Mouse (Mus musculus) cerebellum, adult 9-10 months (tissue): ENCODE results near the gene Crocc2.
A peak's percentile ranks its signal among the peaks of the same experiment; 100 is the strongest.
"Not testable (repeated sequence)": the region's sequence is repeated elsewhere in the genome, so short reads cannot be mapped to it uniquely, and the experiment has no call there.

Experiments
- DNase-seq: peaks from one replicate; pipeline ENCODE4 v3.0.0; 2022

Gene Crocc2

DNA sequence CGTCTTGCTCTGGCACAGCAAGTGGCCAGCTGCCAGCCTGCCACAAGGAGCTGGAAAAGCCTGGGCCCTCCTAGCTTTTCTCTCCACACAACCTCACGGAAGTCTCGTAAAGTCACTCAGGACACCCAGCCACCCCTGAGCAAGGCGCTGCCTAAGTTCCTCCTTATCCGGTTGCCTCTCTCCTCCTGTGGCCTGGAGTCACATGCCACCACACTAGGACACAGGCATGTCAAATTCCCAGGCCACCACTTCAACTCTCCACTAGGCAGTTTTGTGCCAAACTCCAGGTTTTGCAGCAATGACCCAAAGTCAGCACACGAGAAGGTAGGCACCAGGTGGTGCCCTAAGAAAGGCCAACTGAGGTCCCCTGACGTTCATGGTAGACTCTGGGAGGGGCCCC is 5.9 kb upstream of the Crocc2 start:
- no peak for DNase-seq

DNA sequence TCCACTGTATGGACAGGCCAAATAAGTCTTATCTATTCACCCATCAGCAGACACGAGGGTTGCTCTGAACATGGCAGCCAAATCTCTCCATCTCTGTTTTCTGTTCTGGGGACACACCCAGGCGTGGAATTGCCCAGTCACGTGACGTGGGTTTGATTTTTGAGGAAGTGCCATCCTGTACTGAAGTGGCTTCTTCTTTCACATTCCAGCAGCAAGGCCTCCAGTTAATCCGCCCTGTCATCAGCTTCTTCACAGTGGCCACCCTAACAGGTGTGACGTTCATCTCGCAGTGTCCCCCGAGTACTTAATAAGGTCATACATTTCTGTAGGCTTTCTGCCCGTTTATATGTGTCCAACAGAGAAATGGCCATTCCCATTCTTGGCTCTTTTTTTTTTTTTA is 3.1 kb upstream of the Crocc2 start:
- no peak for DNase-seq

GRCm38 (mm10) chr1:93166346-93167079 is 2.0 kb upstream of the Crocc2 start:
- no peak for DNase-seq

DNA sequence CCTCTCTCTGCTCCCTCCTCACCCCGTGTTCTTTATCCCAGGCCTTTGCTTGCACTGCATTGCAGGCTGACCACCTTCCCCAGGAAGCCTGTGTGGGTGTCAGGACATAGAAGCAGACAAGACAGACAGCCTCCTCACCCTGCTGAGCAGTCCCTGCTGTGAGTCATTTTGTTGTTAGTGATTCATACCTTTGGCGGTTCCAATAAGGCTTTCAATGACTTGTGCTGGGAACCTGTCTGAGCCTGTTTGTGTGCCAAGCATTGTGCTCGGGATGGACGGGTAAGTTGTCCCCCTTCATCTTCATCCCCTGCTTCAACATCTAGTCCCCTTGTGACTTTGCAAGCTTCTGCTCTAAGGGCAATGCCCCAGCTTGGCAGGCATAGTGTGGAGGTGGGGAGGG is 5.1 kb downstream of the Crocc2 start:
- no peak for DNase-seq

- peak; percentile 76 for DNase-seq
Observed at GRCm38 (mm10) chr1:93174399-93174798, 5.9 kb downstream of the Crocc2 start.

DNA sequence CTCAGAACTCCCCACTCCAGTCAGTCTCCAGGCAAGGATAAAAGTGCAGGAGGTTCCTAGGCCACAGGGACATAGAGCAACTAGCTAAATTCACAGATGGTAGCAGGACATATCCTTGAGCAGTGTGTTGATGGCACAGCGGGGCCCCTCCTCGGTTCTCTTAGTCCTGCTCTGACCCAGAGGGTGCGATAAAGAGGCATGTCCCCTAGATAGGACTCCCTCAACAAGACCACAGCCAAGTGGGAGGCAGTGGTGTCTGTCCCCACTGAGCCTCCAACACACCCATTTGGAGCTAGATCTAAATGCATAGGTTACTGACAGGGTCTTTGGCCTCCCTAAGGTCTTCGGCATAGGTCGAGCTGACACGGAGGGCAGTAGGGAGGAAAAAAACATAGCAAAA is 7.3 kb downstream of the Crocc2 start:
- no peak for DNase-seq

GRCm38 (mm10) chr1:93176525-93177332 is 8.2 kb downstream of the Crocc2 start:
- no peak for DNase-seq

- DNase-seq = no peak
Observed at GRCm38 (mm10) chr1:93182281-93182680, 13.8 kb downstream of the Crocc2 start.

GRCm38 (mm10) chr1:93184071-93184828 is 15.7 kb downstream of the Crocc2 start:
- peak; percentile 45 for DNase-seq

- DNase-seq = no peak
Observed at GRCm38 (mm10) chr1:93190726-93191305, 22.3 kb downstream of the Crocc2 start.

DNA sequence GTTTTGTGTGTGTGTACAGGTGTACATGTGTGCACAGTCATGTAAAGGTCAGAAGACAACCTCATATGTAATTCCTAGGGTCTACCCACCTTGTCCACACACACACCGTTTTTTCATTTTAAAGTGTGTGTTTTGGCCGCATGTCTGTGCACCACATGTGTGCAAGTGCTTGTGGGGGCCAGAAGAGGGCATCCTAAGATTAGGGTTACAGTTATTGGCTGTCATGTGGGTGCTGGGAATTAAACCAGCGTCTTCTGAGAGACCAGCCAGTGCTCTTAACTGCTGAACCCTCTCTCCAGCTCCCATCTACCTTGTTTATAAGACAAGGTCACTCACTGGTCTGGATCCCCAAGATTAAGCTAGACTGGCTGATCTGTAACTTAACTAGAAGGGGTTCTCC is 26.4 kb downstream of the Crocc2 start:
- DNase-seq = no peak

DNA sequence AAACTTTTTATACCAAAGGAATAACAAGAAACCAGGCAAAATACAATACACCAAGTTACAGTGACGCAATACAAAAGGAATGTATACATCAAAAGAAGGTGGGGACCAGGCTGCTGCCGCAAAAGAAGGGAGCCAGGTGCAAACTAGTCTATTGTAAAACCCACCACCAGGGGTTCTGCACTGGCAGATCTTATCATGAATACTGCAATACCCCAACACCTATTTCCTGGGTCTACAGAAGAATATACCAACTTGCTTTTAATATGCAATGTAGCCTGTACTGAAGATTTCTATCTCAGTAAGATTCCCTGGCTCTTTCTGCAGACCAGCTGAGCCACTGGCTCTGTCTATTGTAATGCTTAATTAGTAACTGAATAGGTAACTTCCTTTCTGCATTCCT is 28.9 kb downstream of the Crocc2 start:
- DNase-seq = not testable (repeated sequence)

- no peak for DNase-seq
Observed at GRCm38 (mm10) chr1:93197916-93198315, 29.4 kb downstream of the Crocc2 start.

GRCm38 (mm10) chr1:93206277-93206970 is 37.9 kb downstream of the Crocc2 start:
- no peak for DNase-seq

- DNase-seq = no peak
Observed at GRCm38 (mm10) chr1:93207536-93208064, 39.1 kb downstream of the Crocc2 start.

DNA sequence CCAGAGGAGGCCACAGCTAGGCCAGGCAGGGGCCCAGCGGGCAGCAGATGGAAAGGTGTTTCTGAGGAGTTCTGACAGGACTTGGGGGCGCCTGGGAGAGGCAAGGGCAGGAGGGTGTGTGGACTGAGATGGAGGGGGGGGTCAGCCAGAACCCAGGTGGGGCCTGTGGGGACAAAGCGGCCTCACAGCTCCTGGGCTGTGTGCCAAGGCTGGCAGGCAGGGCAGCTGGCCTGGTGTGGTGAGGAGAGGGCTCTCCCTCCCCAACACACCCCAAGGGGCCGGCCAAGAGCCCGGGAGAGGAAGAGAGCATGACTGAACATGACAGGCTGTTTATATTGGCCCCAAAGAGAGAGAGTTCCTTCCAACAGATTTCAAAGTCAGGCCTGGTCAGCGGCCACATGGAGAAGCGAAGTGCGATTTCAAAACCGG is 41.7 kb downstream of the Crocc2 start:
- no peak for DNase-seq

GRCm38 (mm10) chr1:93211019-93211418 is 42.5 kb downstream of the Crocc2 start:
- no peak for DNase-seq

DNA sequence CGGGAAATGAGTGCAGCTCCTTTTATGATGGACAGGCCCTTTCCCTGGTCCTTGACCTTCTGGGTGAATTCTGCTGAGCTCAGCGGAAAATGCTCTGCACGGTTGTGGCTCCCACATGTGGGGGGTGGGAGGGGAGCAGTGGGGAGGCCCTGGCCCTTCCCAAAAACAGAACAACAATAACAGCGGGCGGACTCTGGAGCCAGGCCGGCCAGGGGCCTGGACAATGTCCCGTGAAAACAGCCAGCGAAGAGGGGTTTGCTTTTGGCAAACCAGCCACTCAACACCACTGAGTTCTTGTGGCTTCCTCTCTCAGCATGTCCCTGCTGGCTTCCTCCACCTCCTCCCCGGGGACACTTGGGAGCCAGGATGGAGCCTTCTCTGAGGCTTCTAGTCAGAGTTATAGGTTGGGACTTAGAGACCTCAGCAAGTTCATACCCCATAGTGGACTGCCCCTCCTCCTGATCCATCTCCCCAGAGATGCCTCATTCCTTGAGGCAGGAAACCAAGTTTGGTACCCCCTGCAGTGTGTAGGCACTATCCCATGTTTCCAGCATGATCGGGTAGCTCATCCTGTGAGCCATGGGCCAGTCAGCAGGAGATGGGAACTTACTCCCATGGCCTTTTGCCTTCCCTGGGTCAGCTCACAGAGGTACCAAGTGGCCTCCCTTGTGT is 43.2 kb downstream of the Crocc2 start:
- no peak for DNase-seq

DNA sequence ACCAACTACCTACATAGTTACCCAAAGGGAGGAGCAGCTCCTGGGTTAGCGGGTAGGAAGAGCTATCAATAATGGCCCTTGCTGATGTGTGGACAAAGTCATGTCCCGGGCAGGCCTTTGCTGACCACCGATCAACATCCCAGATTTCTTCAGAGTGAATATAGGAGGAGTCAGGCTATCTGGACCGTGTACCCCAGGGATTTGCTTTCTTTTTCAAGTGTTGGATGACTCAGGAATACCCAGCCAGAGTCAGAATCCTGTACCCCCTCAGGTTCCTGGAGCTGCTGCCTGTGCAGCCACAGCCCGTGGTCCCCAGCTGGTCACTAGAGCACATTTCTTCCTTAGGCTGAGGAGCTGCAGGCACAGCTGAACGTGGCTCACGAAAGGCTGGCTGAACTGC is 43.9 kb downstream of the Crocc2 start:
- DNase-seq = no peak

- no peak for DNase-seq
Observed at GRCm38 (mm10) chr1:93214612-93215011, 46.1 kb downstream of the Crocc2 start.

DNA sequence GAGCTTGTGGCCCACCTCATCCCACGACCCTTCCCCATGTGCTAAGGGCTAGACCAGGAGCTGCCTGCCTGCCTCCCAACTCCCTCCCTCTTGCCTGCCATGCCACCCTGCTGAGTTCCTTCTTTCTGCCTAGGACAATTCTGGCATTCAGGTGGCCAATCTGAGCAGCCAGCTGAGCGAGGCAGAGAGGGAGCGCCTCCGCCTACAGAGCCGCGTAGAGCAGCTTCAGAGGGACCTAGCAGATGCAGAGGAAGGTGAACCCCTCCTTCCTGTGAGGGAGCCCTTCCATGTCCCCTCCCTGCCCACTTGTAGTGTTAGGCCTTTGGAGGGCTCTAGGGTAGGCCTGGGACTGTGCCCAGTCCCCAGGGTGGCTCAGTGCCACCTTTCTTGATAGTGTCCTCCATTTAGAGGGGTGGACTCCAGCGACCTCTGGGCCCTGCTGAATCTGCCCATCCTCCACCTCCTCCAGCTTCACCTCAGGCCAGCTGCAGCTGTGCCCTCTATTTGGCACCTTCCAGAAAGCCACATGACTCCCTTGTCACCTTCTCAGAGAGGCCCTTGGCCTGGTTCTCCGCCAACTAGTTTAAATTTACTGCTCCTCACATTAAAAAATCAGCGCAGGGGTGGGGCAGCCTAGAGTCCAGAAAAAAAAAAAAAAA is 48.4 kb downstream of the Crocc2 start:
- DNase-seq = no peak
